Comparison of ENCODE assay signal across 8 mouse cellular contexts in the genomic region with DNA sequence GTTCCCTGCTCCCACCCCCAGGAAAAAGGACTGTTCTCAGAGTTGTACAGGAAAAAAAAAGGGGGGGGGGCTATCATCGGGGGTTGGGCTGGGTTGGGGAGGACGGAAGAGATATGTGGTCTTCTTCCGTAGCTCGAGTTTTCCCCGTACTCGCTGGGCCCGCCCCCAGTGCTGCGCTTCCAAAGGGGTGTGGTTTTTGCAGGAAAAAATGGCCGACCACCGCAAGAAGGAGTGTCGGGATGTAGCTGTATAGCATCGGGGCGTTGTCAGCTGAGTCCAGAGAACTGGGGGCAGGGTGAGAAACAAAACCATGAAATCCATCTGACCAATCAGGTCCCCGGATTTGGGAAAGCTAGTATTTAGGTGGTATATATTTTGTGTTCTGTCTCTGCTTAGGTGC. TPM values are rescaled to one million over a fixed set of nuclear protein-coding genes. Genes with fewer than 3 reads are reported as not detected.
DNase-seq lines count a peak whose midpoint lies in the region; ATAC-seq and TF ChIP-seq lines count a peak whose summit lies in the region.

No protein-coding gene starts in this region.

- H3K4me2 ChIP-seq in heart, embryonic 14.5 days (ENCODE audit: low read length): peak overlapping the region; percentile 63
- peak overlapping the region; percentile 60 for H3K4me2 ChIP-seq in kidney, postnatal 0 days (ENCODE audit: low read length)
- peak overlapping the region; percentile 50 for H3K4me2 ChIP-seq in midbrain, embryonic 15.5 days

- H3K4me3 ChIP-seq in bone marrow macrophage, adult 2 months (ENCODE audit: insufficient read depth, low read length): peak overlapping the region; percentile 51
- peak overlapping the region; percentile 69 for H3K4me3 ChIP-seq in embryonic fibroblast, embryonic 13.5 days (ENCODE audit: insufficient read depth, low read length)
- H3K4me3 ChIP-seq in heart, embryonic 14.5 days (ENCODE audit: control insufficient read depth in 1 of 2, insufficient read depth in 1 of 2, low read depth in 1 of 2, low read length in 2 of 2): peak overlapping the region; percentile 59 to 71
- H3K4me3 ChIP-seq in kidney, postnatal 0 days (replicated peaks; ENCODE audit: low read depth, low read length): peak overlapping the region; percentile 50
- H3K4me3 ChIP-seq in midbrain, embryonic 15.5 days: peak overlapping the region; percentile 55

- H3K36me3 ChIP-seq in heart, embryonic 14.5 days (ENCODE audit: control insufficient read depth, insufficient read depth, low read length): peaks cover 18% of the 10 kb centered on the region
- 0 out of 2 replicates have a peak, but pooled peaks cover 4% of the 10 kb centered on the region for H3K36me3 ChIP-seq in kidney, postnatal 0 days (ENCODE audit: insufficient read depth, low read length)
- no peaks in the 10 kb centered on the region for H3K36me3 ChIP-seq in midbrain, embryonic 15.5 days (replicated peaks)

- 0 out of 2 replicates have a peak, but pooled peaks cover 2% of the 10 kb centered on the region for H3K4me1 ChIP-seq in bone marrow macrophage, adult 2 months (ENCODE audit: control insufficient read depth, insufficient read depth, low read length)
- H3K4me1 ChIP-seq in embryonic fibroblast, embryonic 13.5 days (ENCODE audit: control insufficient read depth, insufficient read depth, low read length): no peaks in the 10 kb centered on the region
- H3K4me1 ChIP-seq in heart, embryonic 14.5 days (ENCODE audit: control insufficient read depth in 2 of 2, insufficient read depth in 2 of 2, low read length in 2 of 2): no peaks in the 10 kb centered on the region
- no peaks in the 10 kb centered on the region for H3K4me1 ChIP-seq in kidney, postnatal 0 days (replicated peaks; ENCODE audit: insufficient read depth, low read length)
- H3K4me1 ChIP-seq in midbrain, embryonic 15.5 days: no peaks in the 10 kb centered on the region

- no peak overlapping the region for H3K27ac ChIP-seq in bone marrow macrophage, adult 2 months (ENCODE audit: insufficient read depth, low read depth, low read length)
- no peak overlapping the region for H3K27ac ChIP-seq in embryonic fibroblast, embryonic 13.5 days (ENCODE audit: insufficient read depth, low read length)
- H3K27ac ChIP-seq in heart, embryonic 14.5 days (replicated peaks in 1 of 2; ENCODE audit: control insufficient read depth in 1 of 2, insufficient read depth in 1 of 2, low read depth in 2 of 2, low read length in 2 of 2): peak overlapping the region; percentile 96 to 97
- peak overlapping the region; percentile 83 for H3K27ac ChIP-seq in kidney, postnatal 0 days
- H3K27ac ChIP-seq in midbrain, embryonic 15.5 days: peak overlapping the region; percentile 94

- ATAC-seq in heart, embryonic 14.5 days (ENCODE audit: insufficient number of reproducible peaks, insufficient read depth, low FRiP score, low read depth): peak; percentile 76
- peak; percentile 90 for ATAC-seq in kidney, postnatal 0 days (replicated peaks; ENCODE audit: low FRiP score, low read depth)
- peak; percentile 88 for ATAC-seq in midbrain, embryonic 15.5 days (replicated peaks)

- H3K27me3 ChIP-seq in heart, embryonic 14.5 days (ENCODE audit: control insufficient read depth, insufficient read depth, low read length): no peaks in the 10 kb centered on the region
- no peaks in the 10 kb centered on the region for H3K27me3 ChIP-seq in kidney, postnatal 0 days (ENCODE audit: insufficient read depth, low read length)
- H3K27me3 ChIP-seq in midbrain, embryonic 15.5 days (replicated peaks): no peaks in the 10 kb centered on the region

- peak overlapping the region; percentile 83 for H3K9ac ChIP-seq in heart, embryonic 14.5 days (ENCODE audit: low read length)
- H3K9ac ChIP-seq in kidney, postnatal 0 days (ENCODE audit: low read depth, low read length): peak overlapping the region; percentile 53
- peak overlapping the region; percentile 74 for H3K9ac ChIP-seq in midbrain, embryonic 15.5 days

- H3K9me3 ChIP-seq in heart, embryonic 14.5 days (ENCODE audit: control insufficient read depth, low read length): no peaks in the 10 kb centered on the region
- H3K9me3 ChIP-seq in kidney, postnatal 0 days (replicated peaks; ENCODE audit: low read length): no peaks in the 10 kb centered on the region
- no peaks in the 10 kb centered on the region for H3K9me3 ChIP-seq in midbrain, embryonic 15.5 days

- no peak for TF ChIP-seq POLR2A in bone marrow macrophage, adult 2 months (IDR thresholded peaks at IDR 0.05; ENCODE audit: borderline replicate concordance, low read depth, low read length)
- 0 out of 2 replicates have a peak, but pooled peaks have one; percentile 20 for TF ChIP-seq POLR2A in embryonic fibroblast, embryonic 13.5 days (IDR thresholded peaks at IDR 0.05; ENCODE audit: low read depth, low read length)

- TF ChIP-seq CTCF in bone marrow macrophage, adult 2 months (IDR thresholded peaks at IDR 0.05; ENCODE audit: low read depth, low read length): no peak
- no peak for TF ChIP-seq CTCF in embryonic fibroblast, embryonic 13.5 days (IDR thresholded peaks at IDR 0.05; ENCODE audit: borderline replicate concordance, insufficient read depth, low read length)
- no peak for TF ChIP-seq CTCF in kidney, postnatal 0 days (IDR thresholded peaks at IDR 0.05; ENCODE audit: low read depth)

- DNase-seq in CD4-positive, CD25-positive, alpha-beta regulatory T cell, adult 2 months (ENCODE audit: low read depth, low spot score): peak; percentile 44
- peak; percentile 83 for DNase-seq in kidney, postnatal 0 days (ENCODE audit: low spot score)
- DNase-seq in liver: peak; percentile 63
- peak; percentile 47 for DNase-seq in telencephalon, adult 2 months (ENCODE audit: low read depth, low spot score)

- WGBS in heart, embryonic 14.5 days: 19% methylated on average over 14 of the region's 14 CpGs
- 27% methylated on average over 14 of the region's 14 CpGs for WGBS in kidney, postnatal 0 days
- 32% methylated on average over 14 of the region's 14 CpGs for WGBS in midbrain, embryonic 15.5 days

RNA-seq across cellular contexts. Expression of a gene that starts 0.8 kb away (rescaled TPM):
- 0.77 TPM in 1 of 2 replicates, not detected in the other for polyA plus RNA-seq in bone marrow macrophage, adult 2 months (2012; ENCODE audit: insufficient read depth, insufficient read length, missing spikeins)
- 34.1 and 39.4 TPM in 2 replicates for polyA plus RNA-seq in embryonic fibroblast, embryonic 13.5 days (2011; ENCODE audit: insufficient read length, low read depth, missing spikeins)
- 36.5 and 39.5 TPM in 2 replicates for polyA plus RNA-seq in heart, embryonic 14.5 days (2014; fragmentation: Nextera tagmentation; extraction: Ambion mirVana)
- polyA plus RNA-seq in kidney, postnatal 0 days (2015; fragmentation: Nextera tagmentation; extraction: Ambion mirVana): 34.1 and 34.7 TPM in 2 replicates
- 85.2 and 89.1 TPM in 2 replicates for polyA plus RNA-seq in midbrain, embryonic 15.5 days (2015; fragmentation: Nextera tagmentation; extraction: Ambion mirVana)

RNA-seq across cellular contexts. Expression of a gene that starts 32.2 kb away (rescaled TPM):
- polyA plus RNA-seq in bone marrow macrophage, adult 2 months (2012; ENCODE audit: insufficient read depth, insufficient read length, missing spikeins): 0.09 TPM in 1 of 2 replicates, not detected in the other
- 19.0 and 22.5 TPM in 2 replicates for polyA plus RNA-seq in embryonic fibroblast, embryonic 13.5 days (2011; ENCODE audit: insufficient read length, low read depth, missing spikeins)
- 4.5 and 5.0 TPM in 2 replicates for polyA plus RNA-seq in heart, embryonic 14.5 days (2014; fragmentation: Nextera tagmentation; extraction: Ambion mirVana)
- 3.4 and 3.5 TPM in 2 replicates for polyA plus RNA-seq in kidney, postnatal 0 days (2015; fragmentation: Nextera tagmentation; extraction: Ambion mirVana)
- polyA plus RNA-seq in midbrain, embryonic 15.5 days (2015; fragmentation: Nextera tagmentation; extraction: Ambion mirVana): 6.8 and 7.0 TPM in 2 replicates

RNA-seq across cellular contexts. Expression of a gene that starts 32.7 kb away (rescaled TPM):
- 1.3 and 1.9 TPM in 2 replicates for polyA plus RNA-seq in bone marrow macrophage, adult 2 months (2012; ENCODE audit: insufficient read depth, insufficient read length, missing spikeins)
- 13.6 and 21.7 TPM in 2 replicates for polyA plus RNA-seq in embryonic fibroblast, embryonic 13.5 days (2011; ENCODE audit: insufficient read length, low read depth, missing spikeins)
- polyA plus RNA-seq in heart, embryonic 14.5 days (2014; fragmentation: Nextera tagmentation; extraction: Ambion mirVana): 15.0 and 17.7 TPM in 2 replicates
- polyA plus RNA-seq in kidney, postnatal 0 days (2015; fragmentation: Nextera tagmentation; extraction: Ambion mirVana): 15.2 and 15.8 TPM in 2 replicates
- polyA plus RNA-seq in midbrain, embryonic 15.5 days (2015; fragmentation: Nextera tagmentation; extraction: Ambion mirVana): 44.8 and 52.8 TPM in 2 replicates

RNA-seq across cellular contexts. Expression of a gene that starts 37.9 kb away (rescaled TPM):
- polyA plus RNA-seq in bone marrow macrophage, adult 2 months (2012; ENCODE audit: insufficient read depth, insufficient read length, missing spikeins): 34.4 and 40.6 TPM in 2 replicates
- 71.6 and 81.0 TPM in 2 replicates for polyA plus RNA-seq in embryonic fibroblast, embryonic 13.5 days (2011; ENCODE audit: insufficient read length, low read depth, missing spikeins)
- polyA plus RNA-seq in heart, embryonic 14.5 days (2014; fragmentation: Nextera tagmentation; extraction: Ambion mirVana): 92.5 and 99.1 TPM in 2 replicates
- 48.9 and 53.4 TPM in 2 replicates for polyA plus RNA-seq in kidney, postnatal 0 days (2015; fragmentation: Nextera tagmentation; extraction: Ambion mirVana)
- 71.3 and 73.2 TPM in 2 replicates for polyA plus RNA-seq in midbrain, embryonic 15.5 days (2015; fragmentation: Nextera tagmentation; extraction: Ambion mirVana)

Comparison
In these comparisons a context has a peak if more than half of its experiments do, and no peak if none do; other contexts are left out.
1. H3K27ac ChIP-seq: peak in heart, embryonic 14.5 days (2 of 2), kidney, postnatal 0 days (single experiment) and midbrain, embryonic 15.5 days (single experiment); none in bone marrow macrophage, adult 2 months (single experiment) and embryonic fibroblast, embryonic 13.5 days (single experiment).
2. RNA of a gene that starts 0.8 kb away (polyA plus RNA-seq): 85.2 to 89.1 TPM in midbrain, embryonic 15.5 days, 36.5 to 39.5 TPM in heart, embryonic 14.5 days, 34.1 to 39.4 TPM in embryonic fibroblast, embryonic 13.5 days and 34.1 to 34.7 TPM in kidney, postnatal 0 days; 0.77 TPM in bone marrow macrophage, adult 2 months; every median in the first group is over 10 times any median in the second.
3. Peak in every context shown above with its lines, with median percentiles within 50 percentile points of each other: DNase-seq, H3K4me3 ChIP-seq, ATAC-seq, H3K4me2 ChIP-seq and H3K9ac ChIP-seq.